Mouse (Mus musculus): ENCODE measurements around the gene Pced1a. TPM values are rescaled to one million over a fixed set of nuclear protein-coding genes. Genes with fewer than 3 reads are reported as not detected.

The Pced1a gene
- polyA plus RNA-seq, 1 experiment from 2014 or later: 10.1 TPM

GRCm38 (mm10) chr2:130454748-130455370 is 30.4 kb upstream of the Pced1a start:
- ATAC-seq (replicated peaks; ENCODE audit: low FRiP score, low TSS enrichment, low read depth) (no peak), DNase-seq (ENCODE audit: low spot score) (no peak)
- no peaks in the 10 kb centered on the region for H3K27me3 ChIP-seq (replicated peaks; ENCODE audit: control insufficient read depth, insufficient read depth, low read length)
- no peak overlapping the region for H3K9ac ChIP-seq (ENCODE audit: low read length)
- H3K4me3 ChIP-seq (ENCODE audit: low read depth, low read length): no peak overlapping the region
- H3K36me3 ChIP-seq (ENCODE audit: control insufficient read depth, insufficient read depth, low read length): no peaks in the 10 kb centered on the region
- no peak overlapping the region for H3K27ac ChIP-seq (ENCODE audit: low read depth)
- no peaks in the 10 kb centered on the region for H3K9me3 ChIP-seq (ENCODE audit: control insufficient read depth, low read length)
- peaks cover 21% of the 10 kb centered on the region for H3K4me1 ChIP-seq (replicated peaks; ENCODE audit: control insufficient read depth, insufficient read depth, low read length)
- H3K4me2 ChIP-seq (ENCODE audit: low read length): no peak overlapping the region
- 64% methylated on average over 6 of the region's 6 CpGs for WGBS

DNA sequence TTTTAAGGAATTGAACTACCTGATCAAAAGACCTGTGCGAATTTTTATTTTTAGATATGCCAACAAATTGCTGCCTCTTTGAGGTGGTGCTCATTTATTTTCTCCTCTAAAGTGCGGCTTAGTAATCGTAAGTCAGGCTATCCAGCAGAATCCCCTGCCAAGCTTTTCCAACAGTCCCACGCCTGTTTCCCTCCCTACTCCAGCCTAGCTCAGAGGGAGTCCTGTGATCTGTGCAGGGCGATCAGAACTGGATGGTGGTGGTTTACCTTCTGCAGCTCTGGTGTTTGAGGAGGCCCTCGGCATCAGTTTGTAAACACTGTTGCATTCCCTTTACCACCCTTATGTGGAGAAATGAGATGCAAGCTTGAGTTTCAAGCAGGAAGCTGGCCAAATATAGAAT is 28.9 kb upstream of the Pced1a start:
- peaks cover 28% of the 10 kb centered on the region for H3K4me1 ChIP-seq (replicated peaks; ENCODE audit: control insufficient read depth, insufficient read depth, low read length)
- H3K9me3 ChIP-seq (ENCODE audit: control insufficient read depth, low read length): no peaks in the 10 kb centered on the region
- no peak overlapping the region for H3K4me3 ChIP-seq (ENCODE audit: low read depth, low read length)
- no peak overlapping the region for H3K9ac ChIP-seq (ENCODE audit: low read length)
- DNase-seq (ENCODE audit: low spot score): no peak
- H3K27me3 ChIP-seq (replicated peaks; ENCODE audit: control insufficient read depth, insufficient read depth, low read length): no peaks in the 10 kb centered on the region
- no peak for ATAC-seq (replicated peaks; ENCODE audit: low FRiP score, low TSS enrichment, low read depth)
- WGBS: 55% methylated on average over 6 of the region's 6 CpGs
- no peak overlapping the region for H3K27ac ChIP-seq (ENCODE audit: low read depth)
- no peaks in the 10 kb centered on the region for H3K36me3 ChIP-seq (ENCODE audit: control insufficient read depth, insufficient read depth, low read length)
- H3K4me2 ChIP-seq (ENCODE audit: low read length): no peak overlapping the region

- no peak overlapping the region for H3K9ac ChIP-seq (ENCODE audit: low read length)
- no peaks in the 10 kb centered on the region for H3K27me3 ChIP-seq (replicated peaks; ENCODE audit: control insufficient read depth, insufficient read depth, low read length)
- H3K36me3 ChIP-seq (ENCODE audit: control insufficient read depth, insufficient read depth, low read length): no peaks in the 10 kb centered on the region
- no peak overlapping the region for H3K4me2 ChIP-seq (ENCODE audit: low read length)
- H3K9me3 ChIP-seq (ENCODE audit: control insufficient read depth, low read length): no peaks in the 10 kb centered on the region
- no peak overlapping the region for H3K27ac ChIP-seq (ENCODE audit: low read depth)
- peaks cover 28% of the 10 kb centered on the region for H3K4me1 ChIP-seq (replicated peaks; ENCODE audit: control insufficient read depth, insufficient read depth, low read length)
- 61% methylated on average over 2 of the region's 2 CpGs for whole genome bisulfite sequencing
- DNase-seq (ENCODE audit: low spot score) (no peak), ATAC-seq (replicated peaks; ENCODE audit: low FRiP score, low TSS enrichment, low read depth) (no peak)
- no peak overlapping the region for H3K4me3 ChIP-seq (ENCODE audit: low read depth, low read length)
Observed at GRCm38 (mm10) chr2:130452266-130452665, 27.8 kb upstream of the Pced1a start.

GRCm38 (mm10) chr2:130451727-130452090 is 27.2 kb upstream of the Pced1a start:
- peaks cover 28% of the 10 kb centered on the region for H3K4me1 ChIP-seq (replicated peaks; ENCODE audit: control insufficient read depth, insufficient read depth, low read length)
- no peaks in the 10 kb centered on the region for H3K27me3 ChIP-seq (replicated peaks; ENCODE audit: control insufficient read depth, insufficient read depth, low read length)
- no peak for DNase-seq (ENCODE audit: low spot score)
- ATAC-seq (replicated peaks; ENCODE audit: low FRiP score, low TSS enrichment, low read depth): no peak
- no peak overlapping the region for H3K27ac ChIP-seq (ENCODE audit: low read depth)
- WGBS: 65% methylated on average over 3 of the region's 3 CpGs
- no peak overlapping the region for H3K4me3 ChIP-seq (ENCODE audit: low read depth, low read length)
- H3K9ac ChIP-seq (ENCODE audit: low read length): no peak overlapping the region
- no peaks in the 10 kb centered on the region for H3K9me3 ChIP-seq (ENCODE audit: control insufficient read depth, low read length)
- peak overlapping the region; percentile 84; the same call in 1 of the 2 replicates for H3K4me2 ChIP-seq (ENCODE audit: low read length)
- H3K36me3 ChIP-seq (ENCODE audit: control insufficient read depth, insufficient read depth, low read length): no peaks in the 10 kb centered on the region

- Histone ChIP-seq H3K27me3 (replicated peaks; ENCODE audit: control insufficient read depth, insufficient read depth, low read length) (no peaks in the 10 kb centered on the region), H3K4me2 (ENCODE audit: low read length) (peak overlapping the region; percentile 84), H3K4me1 (replicated peaks; ENCODE audit: control insufficient read depth, insufficient read depth, low read length) (peaks cover 25% of the 10 kb centered on the region), H3K4me3 (ENCODE audit: low read depth, low read length) (peak overlapping the region; percentile 85), H3K9me3 (ENCODE audit: control insufficient read depth, low read length) (no peaks in the 10 kb centered on the region), H3K27ac (ENCODE audit: low read depth) (no peak overlapping the region), H3K36me3 (ENCODE audit: control insufficient read depth, insufficient read depth, low read length) (no peaks in the 10 kb centered on the region), H3K9ac (ENCODE audit: low read length) (peak overlapping the region; percentile 80)
- ATAC-seq (replicated peaks; ENCODE audit: low FRiP score, low TSS enrichment, low read depth): no peak
- DNase-seq (ENCODE audit: low spot score): no peak
- WGBS: 68% methylated on average over 14 of the region's 14 CpGs
Observed at GRCm38 (mm10) chr2:130451086-130451726, 26.7 kb upstream of the Pced1a start.

GRCm38 (mm10) chr2:130450434-130450796 is 25.9 kb upstream of the Pced1a start:
- Histone ChIP-seq H3K4me2 (ENCODE audit: low read length) (peak overlapping the region; percentile 84), H3K36me3 (ENCODE audit: control insufficient read depth, insufficient read depth, low read length) (peaks cover 5% of the 10 kb centered on the region; the same call in 1 of the 2 replicates), H3K9me3 (ENCODE audit: control insufficient read depth, low read length) (no peaks in the 10 kb centered on the region), H3K4me1 (replicated peaks; ENCODE audit: control insufficient read depth, insufficient read depth, low read length) (peaks cover 22% of the 10 kb centered on the region), H3K27ac (ENCODE audit: low read depth) (peak overlapping the region; percentile 84), H3K27me3 (replicated peaks; ENCODE audit: control insufficient read depth, insufficient read depth, low read length) (no peaks in the 10 kb centered on the region), H3K9ac (ENCODE audit: low read length) (peak overlapping the region; percentile 80), H3K4me3 (ENCODE audit: low read depth, low read length) (peak overlapping the region; percentile 85)
- DNase-seq (ENCODE audit: low spot score): no peak
- WGBS: under 1% methylated on average over 40 of the region's 47 CpGs
- ATAC-seq (replicated peaks; ENCODE audit: low FRiP score, low TSS enrichment, low read depth): peak; percentile 81

- Histone ChIP-seq H3K4me3 (ENCODE audit: low read depth, low read length) (peak within 1 kb of the TSS; percentile 85), H3K36me3 (ENCODE audit: control insufficient read depth, insufficient read depth, low read length) (peaks cover 10% of the 10 kb centered on the region; the same call in 1 of the 2 replicates), H3K4me2 (ENCODE audit: low read length) (peak within 1 kb of the TSS; percentile 84)
Observed at GRCm38 (mm10) chr2:130449794-130450433, 25.4 kb upstream of the Pced1a start, which contains the start of gene Ptpra. TSS of gene Ptpra (plus strand) at chr2:130450278.

GRCm38 (mm10) chr2:130449021-130449793 is 24.7 kb upstream of the Pced1a start:
- ATAC-seq (replicated peaks; ENCODE audit: low FRiP score, low TSS enrichment, low read depth): peak; percentile 10; the same call in 1 of the 2 replicates
- peak overlapping the region; percentile 85 for H3K4me3 ChIP-seq (ENCODE audit: low read depth, low read length)
- no peaks in the 10 kb centered on the region for H3K9me3 ChIP-seq (ENCODE audit: control insufficient read depth, low read length)
- H3K27ac ChIP-seq (ENCODE audit: low read depth): no peak overlapping the region
- H3K36me3 ChIP-seq (ENCODE audit: control insufficient read depth, insufficient read depth, low read length): peaks cover 14% of the 10 kb centered on the region
- 6% methylated on average over 17 of the region's 17 CpGs for WGBS
- no peaks in the 10 kb centered on the region for H3K27me3 ChIP-seq (replicated peaks; ENCODE audit: control insufficient read depth, insufficient read depth, low read length)
- peak overlapping the region; percentile 80; the same call in 1 of the 2 replicates for H3K9ac ChIP-seq (ENCODE audit: low read length)
- H3K4me2 ChIP-seq (ENCODE audit: low read length): peak overlapping the region; percentile 84
- H3K4me1 ChIP-seq (replicated peaks; ENCODE audit: control insufficient read depth, insufficient read depth, low read length): peaks cover 17% of the 10 kb centered on the region
- DNase-seq (ENCODE audit: low spot score): peak; percentile 63

More at GRCm38 (mm10) chr2:130449794-130450433, 25.4 kb upstream of the Pced1a start, which contains the start of gene Ptpra:
- Histone ChIP-seq H3K9ac (ENCODE audit: low read length) (peak within 1 kb of the TSS; percentile 80), H3K4me1 (replicated peaks; ENCODE audit: control insufficient read depth, insufficient read depth, low read length) (peaks cover 21% of the 10 kb centered on the region), H3K27ac (ENCODE audit: low read depth) (peak within 1 kb of the TSS; percentile 84), H3K9me3 (ENCODE audit: control insufficient read depth, low read length) (no peaks in the 10 kb centered on the region), H3K27me3 (replicated peaks; ENCODE audit: control insufficient read depth, insufficient read depth, low read length) (no peaks in the 10 kb centered on the region)
- peak; percentile 96 for ATAC-seq (replicated peaks; ENCODE audit: low FRiP score, low TSS enrichment, low read depth)
- under 1% methylated on average over 45 of the region's 50 CpGs for WGBS
- peak; percentile 95 for DNase-seq (ENCODE audit: low spot score)
